Mouse (Mus musculus) MEL (cell line): ENCODE results near the gene Mylk. TPM values are rescaled to one million over a fixed set of nuclear protein-coding genes. Genes with fewer than 3 reads are reported as not detected.

Source experiments
- DNase-seq: peaks from one replicate; pipeline ENCODE4 v3.0.0; 2011; ENCODE audit warnings: low read depth, low spot score
- H3K27ac ChIP-seq: 2 replicates; pipeline ENCODE4 v1.5.1; 2012; ENCODE audit warnings: low read depth, mild to moderate bottlenecking, control low read depth, low read length, moderate library complexity; ENCODE audit not compliant: control insufficient read depth
- H3K27me3 ChIP-seq, 2 experiments: fragments of 150-350 bp in 1 of 2; sonication (generic) in 1 of 2; 2 replicates each; pipeline ENCODE4 v1.6.1; 2012; ENCODE audit warnings: low read length in 2 of 2, mild to moderate bottlenecking in 2 of 2, improper control_type of control experiment in 1 of 2, moderate library complexity in 1 of 2; ENCODE audit not compliant: insufficient read depth in 2 of 2, control insufficient read depth in 1 of 2
- H3K36me3 ChIP-seq, 2 experiments: 2 replicates each; pipeline ENCODE4 v1.6.1; 2012 to 2014; ENCODE audit warnings: low read length in 2 of 2, improper control_type of control experiment in 1 of 2, inconsistent platforms in 1 of 2, mild to moderate bottlenecking in 1 of 2; ENCODE audit not compliant: insufficient read depth in 2 of 2, control insufficient read depth in 1 of 2
- H3K4me1 ChIP-seq, 2 experiments: fragments of 150-350 bp in 1 of 2; sonication (generic) in 1 of 2; 2 replicates each; pipeline ENCODE4 v1.6.1; 2012; ENCODE audit warnings: low read length in 2 of 2, improper control_type of control experiment in 1 of 2, mild to moderate bottlenecking in 1 of 2; ENCODE audit not compliant: insufficient read depth in 2 of 2, control insufficient read depth in 1 of 2
- H3K4me3 ChIP-seq, 2 experiments: fragments of 150-350 bp in 1 of 2; sonication (generic) in 1 of 2; 2 replicates each; pipeline ENCODE4 v1.5.1; 2012; ENCODE audit warnings: low read depth in 2 of 2, low read length in 2 of 2, mild to moderate bottlenecking in 2 of 2, moderate library complexity in 2 of 2, control low read depth in 1 of 2, improper control_type of control experiment in 1 of 2; ENCODE audit not compliant: control insufficient read depth in 1 of 2, insufficient read depth in 1 of 2
- H3K79me2 ChIP-seq: 2 replicates; pipeline ENCODE4 v1.6.1; 2012; ENCODE audit warnings: mild to moderate bottlenecking, low read length, moderate library complexity; ENCODE audit not compliant: control insufficient read depth, poor library complexity, insufficient read depth
- H3K9ac ChIP-seq: 2 replicates; pipeline ENCODE4 v1.6.1; 2012; ENCODE audit warnings: low read depth, mild to moderate bottlenecking, control low read depth, low read length, moderate library complexity; ENCODE audit not compliant: control insufficient read depth, poor library complexity, severe bottlenecking
- H3K9me3 ChIP-seq: fragments of 150-350 bp; sonication (generic); replicated peaks from 2 replicates; pipeline ENCODE4 v1.6.1; 2012; ENCODE audit warnings: mild to moderate bottlenecking, low read length, improper control_type of control experiment, moderate library complexity; ENCODE audit not compliant: insufficient read depth
- CHD2 ChIP-seq: IDR thresholded peaks from 2 replicates; pipeline ENCODE4 v1.6.1; 2011; ENCODE audit warnings: low read length, improper control_type of control experiment
- ELF1 ChIP-seq: IDR thresholded peaks from 2 replicates; pipeline ENCODE4 v1.6.1; 2014; ENCODE audit warnings: low read depth, mild to moderate bottlenecking, inconsistent platforms, low read length, improper control_type of control experiment, moderate library complexity
- EP300 ChIP-seq, 2 experiments: IDR thresholded peaks; 2 replicates each; pipeline ENCODE4 v1.6.1; 2011; ENCODE audit warnings: improper control_type of control experiment in 2 of 2, low read length in 2 of 2, low read depth in 1 of 2, mild to moderate bottlenecking in 1 of 2
- ETS1 ChIP-seq: IDR thresholded peaks from 2 replicates; pipeline ENCODE4 v1.6.1; 2012; ENCODE audit warnings: low read depth, mild to moderate bottlenecking, inconsistent platforms, low read length, improper control_type of control experiment, moderate library complexity
- GABPA ChIP-seq: IDR thresholded peaks from 2 replicates; pipeline ENCODE4 v1.6.1; 2012; ENCODE audit warnings: low read depth, mild to moderate bottlenecking, inconsistent platforms, low read length, improper control_type of control experiment, moderate library complexity
- GATA1 ChIP-seq: IDR thresholded peaks from 2 replicates; pipeline ENCODE4 v1.6.1; 2011; ENCODE audit warnings: low read depth, low read length, improper control_type of control experiment
- HCFC1 ChIP-seq: IDR thresholded peaks from 2 replicates; pipeline ENCODE4 v1.6.1; 2012; ENCODE audit warnings: low read depth, mild to moderate bottlenecking, inconsistent platforms, low read length, improper control_type of control experiment, moderate library complexity
- JUND ChIP-seq: IDR thresholded peaks from 2 replicates; pipeline ENCODE4 v1.6.1; 2011; ENCODE audit warnings: low read depth, mild to moderate bottlenecking, improper control_type of control experiment, low read length
- KAT2A ChIP-seq: conservative IDR thresholded peaks from 2 replicates; pipeline ENCODE4 v1.6.1; 2012; ENCODE audit warnings: low read depth, low read length, improper control_type of control experiment, inconsistent platforms
- MAFK ChIP-seq: IDR thresholded peaks from 2 replicates; pipeline ENCODE4 v1.6.1; 2011; ENCODE audit warnings: low read depth, mild to moderate bottlenecking, low read length, improper control_type of control experiment, borderline replicate concordance
- MAX ChIP-seq: IDR thresholded peaks from 2 replicates; pipeline ENCODE4 v1.6.1; 2011; ENCODE audit warnings: low read length, improper control_type of control experiment
- MEF2A ChIP-seq: IDR thresholded peaks from 2 replicates; pipeline ENCODE4 v1.6.1; 2014; ENCODE audit warnings: low read depth, mild to moderate bottlenecking, inconsistent platforms, low read length, improper control_type of control experiment; ENCODE audit not compliant: poor library complexity, insufficient replicate concordance, severe bottlenecking; ENCODE audit errors: extremely low read depth
- MXI1 ChIP-seq: IDR thresholded peaks from 2 replicates; pipeline ENCODE4 v1.6.1; 2011; ENCODE audit warnings: mild to moderate bottlenecking, low read depth, low read length, improper control_type of control experiment
- MYC ChIP-seq: IDR thresholded peaks from 2 replicates; pipeline ENCODE4 v1.6.1; 2011; ENCODE audit warnings: low read depth, mild to moderate bottlenecking, low read length, improper control_type of control experiment, moderate library complexity
- NELFE ChIP-seq: IDR thresholded peaks from 2 replicates; pipeline ENCODE4 v1.6.1; 2011; ENCODE audit warnings: low read depth, low read length, improper control_type of control experiment
- NRF1 ChIP-seq: IDR thresholded peaks from 2 replicates; pipeline ENCODE4 v1.6.1; 2014; ENCODE audit warnings: low read depth, mild to moderate bottlenecking, inconsistent platforms, low read length, improper control_type of control experiment, moderate library complexity; ENCODE audit not compliant: poor library complexity, insufficient read depth, severe bottlenecking
- POLR2A ChIP-seq, 2 experiments: IDR thresholded peaks; 2 replicates each; pipeline ENCODE4 v1.6.1; 2011 to 2012; ENCODE audit warnings: low read length in 2 of 2, mild to moderate bottlenecking in 2 of 2, control low read depth in 1 of 2, improper control_type of control experiment in 1 of 2, low read depth in 1 of 2, moderate library complexity in 1 of 2; ENCODE audit not compliant: control insufficient read depth in 1 of 2, insufficient read depth in 1 of 2, poor library complexity in 1 of 2
- RAD21 ChIP-seq: IDR thresholded peaks from 2 replicates; pipeline ENCODE4 v1.6.1; 2011; ENCODE audit warnings: mild to moderate bottlenecking, low read depth, low read length, improper control_type of control experiment
- SIN3A ChIP-seq: IDR thresholded peaks from 2 replicates; pipeline ENCODE4 v1.6.1; 2012; ENCODE audit warnings: low read length, improper control_type of control experiment, inconsistent platforms
- TAL1 ChIP-seq: IDR thresholded peaks from 2 replicates; pipeline ENCODE4 v1.6.1; 2012; ENCODE audit warnings: mild to moderate bottlenecking, inconsistent platforms, low read length, moderate library complexity, mixed read lengths
- UBTF ChIP-seq: IDR thresholded peaks from 2 replicates; pipeline ENCODE4 v1.6.1; 2012; ENCODE audit warnings: low read depth, mild to moderate bottlenecking, inconsistent platforms, low read length, improper control_type of control experiment, moderate library complexity, borderline replicate concordance; ENCODE audit not compliant: insufficient read depth
- USF2 ChIP-seq, 2 experiments: IDR thresholded peaks; 2 replicates each; pipeline ENCODE4 v1.6.1; 2011 to 2012; ENCODE audit warnings: improper control_type of control experiment in 2 of 2, low read length in 2 of 2, borderline replicate concordance in 1 of 2, inconsistent platforms in 1 of 2, low read depth in 1 of 2, mild to moderate bottlenecking in 1 of 2; ENCODE audit not compliant: insufficient read depth in 1 of 2
- ZMIZ1 ChIP-seq: IDR thresholded peaks from 2 replicates; pipeline ENCODE4 v1.6.1; 2012; ENCODE audit warnings: low read depth, mild to moderate bottlenecking, inconsistent platforms, low read length, improper control_type of control experiment, moderate library complexity
- ZNF384 ChIP-seq: IDR thresholded peaks from 2 replicates; pipeline ENCODE4 v1.6.1; 2012; ENCODE audit warnings: low read depth, mild to moderate bottlenecking, inconsistent platforms, low read length, improper control_type of control experiment
- polyA plus RNA-seq, 2 experiments: library from polyadenylated mRNA; stranded (reverse) in 1 of 2; unstranded in 1 of 2; fragments of >175 nt in 1 of 2; fragments of >200 nt in 1 of 2; gene quantifications; 2 replicates each; pipeline versions ENCODE4 v1.2.1 to v1.2.4; 2012; ENCODE audit warnings: low replicate concordance in 2 of 2, low read depth in 1 of 2; ENCODE audit not compliant: insufficient read length in 2 of 2, insufficient read depth in 1 of 2, missing spikeins in 1 of 2
- total RNA-seq: library from RNA; depleted of rRNA; stranded (reverse); fragments of 300-350 nt; gene quantifications from 2 replicates; pipeline ENCODE4 v1.2.3, GENCODE M21; 2012

Mylk gene
- total and polyA plus RNA-seq, 3 experiments: not detected

GRCm38 (mm10) chr16:34813570-34813969 is 68.6 kb downstream of the Mylk start:
- TF ChIP-seq CHD2: no peak
- no peak for TF ChIP-seq MXI1
- TF ChIP-seq EP300 (IDR thresholded peaks at IDR 0.05; ENCODE audit: low read depth in 1 of 2, low read length in 2 of 2): no peak
- TF ChIP-seq MYC: no peak
- TF ChIP-seq UBTF: no peak
- no peak for TF ChIP-seq POLR2A (IDR thresholded peaks at IDR 0.05; ENCODE audit: control insufficient read depth in 1 of 2, insufficient read depth in 1 of 2, low read depth in 1 of 2, low read length in 2 of 2, poor library complexity in 1 of 2)
- no peak for TF ChIP-seq NRF1
- no peak for TF ChIP-seq USF2 (IDR thresholded peaks at IDR 0.05; ENCODE audit: borderline replicate concordance in 1 of 2, insufficient read depth in 1 of 2, low read depth in 1 of 2, low read length in 2 of 2)
- no peak for TF ChIP-seq MEF2A
- TF ChIP-seq SIN3A: no peak
- H3K27ac ChIP-seq: no peak overlapping the region
- H3K4me3 ChIP-seq: no peak overlapping the region
- no peaks in the 10 kb centered on the region for H3K36me3 ChIP-seq
- no peaks in the 10 kb centered on the region for H3K79me2 ChIP-seq
- DNase-seq: no peak
- no peaks in the 10 kb centered on the region for H3K9me3 ChIP-seq
- H3K27me3 ChIP-seq: no peaks in the 10 kb centered on the region
- H3K4me1 ChIP-seq: no peaks in the 10 kb centered on the region
- no peak overlapping the region for H3K9ac ChIP-seq

DNA sequence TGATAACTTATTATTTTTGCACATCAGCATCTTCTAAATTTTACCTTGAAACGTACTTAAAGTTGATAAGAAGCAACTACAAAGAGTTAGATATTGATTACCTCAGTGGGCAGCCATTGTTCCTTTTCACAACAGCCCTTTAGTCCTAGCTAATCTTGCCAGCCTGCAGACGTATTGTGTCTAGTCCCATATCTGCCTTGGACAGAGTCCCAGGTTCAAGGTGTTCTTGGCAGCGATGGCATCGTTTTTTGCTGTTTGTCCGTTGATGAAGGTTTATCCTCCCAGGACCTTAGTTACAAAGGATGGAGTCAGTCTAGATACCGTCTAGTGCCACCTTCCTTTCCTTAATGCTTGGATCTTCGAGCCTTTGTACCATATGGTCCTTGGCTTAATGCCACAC is 69.6 kb downstream of the Mylk start:
- DNase-seq: no peak
- no peaks in the 10 kb centered on the region for H3K4me1 ChIP-seq
- H3K79me2 ChIP-seq: no peaks in the 10 kb centered on the region
- H3K27ac ChIP-seq: no peak overlapping the region
- no peaks in the 10 kb centered on the region for H3K27me3 ChIP-seq
- H3K4me3 ChIP-seq: no peak overlapping the region
- no peaks in the 10 kb centered on the region for H3K9me3 ChIP-seq
- no peak overlapping the region for H3K9ac ChIP-seq
- no peaks in the 10 kb centered on the region for H3K36me3 ChIP-seq
- no peak for TF ChIP-seq GATA1
- TF ChIP-seq JUND: no peak
- no peak for TF ChIP-seq USF2 (IDR thresholded peaks at IDR 0.05; ENCODE audit: borderline replicate concordance in 1 of 2, insufficient read depth in 1 of 2, low read depth in 1 of 2, low read length in 2 of 2)
- TF ChIP-seq SIN3A: no peak
- no peak for TF ChIP-seq KAT2A
- TF ChIP-seq HCFC1: no peak
- no peak for TF ChIP-seq ZMIZ1
- no peak for TF ChIP-seq ELF1
- TF ChIP-seq RAD21: no peak
- TF ChIP-seq TAL1: no peak
- TF ChIP-seq ETS1: no peak
- no peak for TF ChIP-seq NELFE
- no peak for TF ChIP-seq EP300 (IDR thresholded peaks at IDR 0.05; ENCODE audit: low read depth in 1 of 2, low read length in 2 of 2)
- no peak for TF ChIP-seq GABPA
- TF ChIP-seq MAX: no peak
- TF ChIP-seq MEF2A: no peak
- TF ChIP-seq ZNF384: no peak
- no peak for TF ChIP-seq MAFK
- TF ChIP-seq, all 39 proteins: peak for 0
